Mouse (Mus musculus) embryo, embryonic 9.5 days (tissue): Measurements from ENCODE around the gene Stub1.

Experiments
- DNase-seq: peaks from one replicate; pipeline ENCODE4 v3.0.0-alpha.2; 2017; ENCODE audit errors: extremely low spot score

Stub1 gene

DNA sequence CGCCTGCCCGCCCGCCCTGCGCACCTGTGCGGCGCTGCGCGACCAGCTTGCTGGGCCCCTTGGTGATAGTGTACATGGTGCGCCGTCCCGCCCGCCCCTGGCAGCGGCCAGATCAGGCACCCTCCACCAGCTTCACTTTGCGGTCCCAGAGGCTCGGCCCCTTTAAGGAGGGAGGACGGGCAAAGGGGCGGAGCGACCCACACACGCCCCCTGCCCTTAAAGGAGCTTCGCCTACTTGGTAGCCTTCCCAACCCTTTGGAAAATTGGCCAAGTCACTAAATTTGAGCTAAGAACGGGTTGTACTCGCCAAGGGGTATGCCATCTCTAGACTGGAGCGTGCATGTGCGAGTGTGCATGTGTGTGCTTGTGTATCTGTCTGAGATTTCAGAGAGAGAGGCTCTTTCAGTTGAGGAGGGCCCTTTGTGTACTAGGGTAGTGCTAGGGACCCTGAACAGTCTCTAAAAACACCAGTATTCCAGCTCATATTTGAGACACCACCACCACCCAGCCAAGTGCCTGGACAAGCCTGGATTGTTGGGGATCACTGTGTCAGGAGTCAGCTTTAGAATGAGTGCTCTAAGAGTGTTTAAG, 35.5 kb upstream of the Stub1 start, which contains the start of gene Mcrip2:
Mcrip2 (minus strand) TSS at position 164 of the 591 bp plus-strand sequence.
- peak; percentile 84 for DNase-seq

DNA sequence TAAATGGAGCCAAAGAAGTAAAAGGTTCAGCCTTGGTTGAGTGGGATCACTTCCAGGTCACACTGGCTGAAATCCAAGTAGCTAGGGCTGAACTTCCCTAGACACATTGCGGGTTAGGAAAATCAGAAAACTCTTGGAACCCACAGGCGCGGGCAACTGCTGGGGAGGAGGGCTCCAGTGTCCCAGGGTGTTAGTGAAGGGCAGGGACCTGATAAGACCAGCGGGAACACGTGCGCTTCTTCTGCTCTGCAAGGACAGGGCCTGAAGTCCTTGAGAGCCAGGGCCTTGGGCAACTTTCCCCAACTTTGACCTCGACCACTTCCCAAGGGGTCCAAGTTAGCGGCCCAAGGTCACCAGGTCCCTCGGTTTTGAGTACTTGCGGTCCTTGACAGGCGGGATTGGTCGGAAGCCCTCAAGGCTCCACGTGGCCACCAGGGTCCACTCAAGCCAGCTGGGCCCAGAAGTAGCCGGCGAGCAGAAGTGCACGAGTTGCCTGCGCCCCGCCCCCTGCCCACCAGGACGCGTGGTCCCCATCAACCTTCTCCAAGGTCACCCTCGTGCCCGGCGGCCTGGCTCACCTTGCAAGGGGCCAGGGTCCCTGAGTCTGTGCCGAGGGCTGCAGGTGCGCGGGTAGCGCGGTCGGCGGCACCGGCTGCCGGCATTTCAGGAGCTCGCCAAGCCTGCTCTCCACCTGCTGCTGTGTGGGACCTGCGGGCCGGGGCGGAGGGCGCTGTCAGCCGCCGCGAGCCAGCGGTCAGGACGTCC, 34.8 kb upstream of the Stub1 start:
- DNase-seq = peak; percentile 73

DNA sequence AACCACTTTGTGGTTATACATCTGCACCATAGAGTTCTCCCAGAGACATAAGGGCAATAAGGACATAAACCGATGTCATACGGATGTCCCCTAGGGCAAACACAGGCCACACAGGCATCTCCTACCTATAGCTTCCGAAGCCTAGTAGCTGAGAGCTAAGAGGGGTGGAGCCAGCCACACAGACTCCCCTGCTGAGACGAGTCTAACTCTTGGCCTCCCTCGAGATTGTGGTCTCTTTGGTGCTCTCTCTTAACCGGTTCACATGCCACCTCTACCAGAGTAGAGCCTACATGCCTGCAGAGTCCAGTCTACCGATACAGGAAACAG, 34.3 kb upstream of the Stub1 start:
- DNase-seq = no peak

DNA sequence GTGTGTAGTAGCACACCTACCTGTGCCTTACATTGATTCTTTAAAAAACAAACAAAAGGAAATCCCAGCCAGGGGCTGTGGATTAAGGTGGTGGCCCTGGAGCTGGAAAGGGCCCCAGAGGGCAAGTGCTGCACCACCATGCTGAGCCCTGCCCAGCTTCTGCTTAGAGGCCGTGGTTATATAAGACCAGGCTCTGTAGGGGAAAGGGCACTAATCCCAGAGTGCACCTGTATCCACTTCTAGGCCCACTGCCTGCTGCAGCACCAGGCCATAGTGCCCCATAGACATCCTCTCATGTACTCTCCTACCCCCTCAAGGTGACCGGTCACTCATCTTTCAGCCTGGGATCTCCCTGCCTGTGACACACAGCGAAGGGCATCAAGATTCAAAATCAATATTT, 33.0 kb upstream of the Stub1 start:
- no peak for DNase-seq

DNA sequence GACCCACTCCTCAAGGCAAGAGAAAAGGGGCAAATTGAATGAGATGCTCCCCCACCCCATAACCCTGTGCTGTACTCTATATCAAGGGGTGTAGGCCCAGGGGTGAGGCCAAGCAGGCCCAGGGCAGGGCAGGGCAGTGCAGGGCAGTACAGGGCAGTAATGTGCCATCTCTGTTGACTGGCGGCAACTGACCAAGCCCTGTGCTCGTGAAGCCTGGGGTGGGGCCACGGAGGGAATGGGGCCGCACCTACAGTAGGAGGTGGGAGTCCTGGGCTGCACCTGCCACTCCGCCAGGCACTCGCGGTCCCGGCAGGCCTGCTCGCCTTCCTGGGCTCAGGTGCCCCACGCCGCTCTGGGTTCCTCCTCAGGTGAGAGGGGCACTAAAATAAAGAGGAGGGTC, 32.1 kb upstream of the Stub1 start:
- no peak for DNase-seq

DNA sequence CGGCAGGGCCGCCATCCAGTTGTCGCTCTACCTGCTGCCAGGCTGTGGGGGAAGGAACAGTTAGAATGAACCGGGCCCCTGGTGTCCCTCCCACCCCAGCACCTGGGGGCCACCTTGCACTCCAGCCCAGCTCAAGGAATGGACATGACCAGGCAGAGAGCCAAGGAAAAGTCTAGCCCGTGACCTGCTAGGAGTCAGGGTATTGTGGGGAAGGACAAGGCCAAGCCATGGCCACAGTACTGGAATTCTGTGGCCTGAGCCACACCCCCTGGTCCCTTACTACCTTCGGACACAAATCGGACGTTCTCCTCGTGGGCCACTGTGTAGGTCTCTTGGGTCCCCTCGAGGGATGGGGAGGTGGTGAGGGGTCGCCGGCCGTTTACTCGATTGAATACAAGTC, 31.1 kb upstream of the Stub1 start:
- DNase-seq = no peak

DNA sequence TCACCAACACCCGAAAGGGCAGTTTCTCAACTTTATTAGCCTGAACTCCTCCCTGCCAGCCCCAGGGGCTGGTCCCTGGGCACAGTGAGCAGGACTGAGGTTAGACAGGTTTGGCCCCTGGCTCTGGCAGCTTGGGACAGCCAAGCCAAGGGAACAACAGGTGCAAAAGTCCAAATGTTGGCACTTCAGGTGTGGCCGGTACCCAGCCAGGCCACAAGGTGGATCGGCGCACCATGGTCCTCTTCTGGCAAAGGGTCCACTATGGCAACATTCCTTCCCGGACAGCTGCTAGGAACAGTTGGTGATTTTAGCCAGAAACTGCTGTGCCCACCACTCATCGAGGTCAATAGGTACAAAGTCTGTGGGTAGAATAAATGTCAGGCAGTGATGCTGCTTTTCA, 30.5 kb upstream of the Stub1 start:
- no peak for DNase-seq

DNA sequence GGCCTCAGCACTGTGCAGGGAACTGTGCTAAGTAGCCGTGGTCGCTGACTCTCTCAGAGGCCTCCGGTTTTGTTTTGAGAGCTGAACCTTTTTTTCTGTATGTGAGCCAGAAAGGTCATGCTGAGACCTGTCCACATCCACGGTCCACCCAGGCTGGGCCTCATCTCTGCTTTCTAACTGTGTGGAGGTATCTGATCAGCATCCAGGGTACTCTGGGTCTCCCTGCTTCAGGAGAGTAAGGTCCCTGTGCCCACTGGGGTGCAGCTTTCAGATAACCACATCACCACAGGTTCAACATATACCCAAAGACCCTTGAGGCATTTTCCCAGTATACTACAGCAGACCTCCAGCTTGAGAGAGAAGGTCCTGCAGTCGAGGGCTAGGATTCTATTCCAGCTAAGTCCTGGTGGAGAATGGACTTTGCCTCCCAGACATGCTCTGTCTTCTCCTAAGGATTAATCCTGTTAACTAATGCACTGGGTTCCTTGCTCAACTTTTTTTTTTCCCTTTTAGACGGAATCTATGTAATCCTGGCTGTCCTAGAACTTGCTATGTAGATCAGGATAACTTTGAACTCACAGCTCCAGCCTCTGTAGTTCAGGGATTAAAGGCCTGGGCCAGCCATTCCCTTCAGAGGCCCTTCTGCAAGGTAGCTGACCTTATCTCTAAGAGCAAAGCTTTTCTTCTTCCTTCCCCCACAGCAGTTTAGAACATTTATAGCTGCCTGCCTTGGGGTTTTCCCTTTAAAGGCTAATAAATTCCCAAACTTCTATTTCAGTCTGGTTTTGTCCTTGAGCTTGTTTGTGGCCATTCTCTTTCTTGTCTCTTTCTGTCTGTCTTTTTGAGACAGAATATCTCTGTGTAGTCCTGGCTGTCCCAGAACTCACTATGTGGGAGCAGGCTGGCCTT, 28.8 kb upstream of the Stub1 start:
- no peak for DNase-seq

DNA sequence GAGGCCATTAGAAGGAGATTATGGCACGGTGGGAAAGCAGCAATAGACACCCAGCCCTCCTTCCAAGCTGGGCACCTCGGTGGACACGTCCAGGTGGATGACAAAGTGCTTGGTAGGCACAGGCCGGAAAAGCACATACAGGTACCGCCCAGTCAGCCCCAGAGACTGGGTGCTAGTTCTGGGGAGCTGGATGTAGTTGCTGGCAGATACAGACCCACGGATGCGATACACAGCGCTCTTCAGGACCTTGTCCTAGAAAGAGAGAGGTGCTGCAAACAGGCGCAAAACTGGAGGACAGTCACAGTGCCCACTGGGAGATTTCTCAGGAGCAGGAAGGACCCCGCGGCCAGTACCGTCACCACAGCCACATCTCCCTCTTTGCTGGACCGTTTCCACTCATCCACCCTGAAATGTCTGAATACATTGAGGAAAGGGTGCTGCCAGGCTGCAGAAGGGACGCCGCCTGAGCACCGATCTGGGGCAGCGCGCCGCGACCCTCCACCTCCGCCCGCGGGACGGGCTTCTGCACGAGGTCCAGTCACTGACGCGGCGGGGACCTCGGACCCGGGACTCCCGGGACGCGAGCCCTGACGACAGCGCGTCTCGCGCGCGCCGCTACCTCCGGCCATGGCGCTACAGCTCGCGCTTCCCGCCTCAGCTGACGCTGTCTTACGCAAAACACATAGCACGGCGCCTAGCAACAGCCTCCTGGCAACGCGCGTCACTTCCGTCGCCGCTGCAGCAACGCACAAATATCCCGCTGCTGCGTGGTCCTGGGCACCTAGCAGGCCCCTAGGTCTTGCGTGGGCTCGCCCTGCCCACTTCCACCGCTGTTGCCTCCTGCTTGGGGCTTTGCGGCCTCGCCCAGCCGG, 27.9 kb upstream of the Stub1 start, which contains the start of gene Wdr90:
Wdr90 (minus strand) TSS at position 670 of the 872 bp plus-strand sequence.
- peak; percentile 87 for DNase-seq

DNA sequence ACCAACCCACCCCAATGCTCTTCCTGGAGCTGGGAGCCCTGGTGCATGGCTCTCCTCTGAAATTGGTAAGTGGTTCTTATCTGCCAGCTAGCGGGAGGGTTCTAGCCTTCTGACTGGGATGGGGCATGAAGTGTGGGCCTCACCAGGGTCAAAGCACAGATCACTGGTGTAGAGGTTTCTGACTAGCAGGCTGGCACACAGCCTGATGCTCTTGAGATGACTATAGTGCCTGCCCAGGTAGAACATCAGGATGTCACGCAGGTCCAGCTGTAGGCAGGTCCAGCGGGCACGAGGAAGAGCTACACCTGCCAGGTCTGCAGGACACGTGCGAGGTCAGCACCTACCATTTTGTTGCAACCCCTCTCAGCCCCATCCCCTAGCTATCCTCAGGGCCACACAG, 27.0 kb upstream of the Stub1 start:
- DNase-seq = no peak

DNA sequence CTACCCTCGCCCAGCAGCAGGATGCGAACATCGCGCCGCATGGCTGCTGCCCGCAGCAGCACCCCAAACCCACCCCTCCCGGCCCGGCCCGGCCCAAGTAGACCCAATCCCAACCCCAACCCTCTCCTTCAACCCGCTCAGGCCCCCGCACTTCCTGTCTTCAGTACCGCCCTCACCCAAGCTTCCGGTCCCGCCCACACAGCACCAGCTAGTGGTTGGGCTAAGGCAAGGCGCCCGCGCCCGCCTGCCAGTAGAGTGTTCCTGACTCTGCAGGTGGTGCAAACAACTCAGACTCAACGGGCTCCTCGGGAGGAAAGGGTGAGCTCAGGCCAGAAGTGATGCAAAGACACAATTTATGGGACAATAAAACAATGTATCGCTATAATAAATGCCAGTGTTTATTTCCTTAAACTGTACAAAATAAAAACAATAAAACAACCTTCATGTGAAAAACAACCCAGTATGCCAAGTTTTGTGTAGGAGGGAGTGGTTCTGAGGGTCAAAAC, 11.2 kb upstream of the Stub1 start, which contains the start of gene Rhot2:
Rhot2 (minus strand) TSS at position 456 of the 506 bp plus-strand sequence.
- peak; percentile 91 for DNase-seq

DNA sequence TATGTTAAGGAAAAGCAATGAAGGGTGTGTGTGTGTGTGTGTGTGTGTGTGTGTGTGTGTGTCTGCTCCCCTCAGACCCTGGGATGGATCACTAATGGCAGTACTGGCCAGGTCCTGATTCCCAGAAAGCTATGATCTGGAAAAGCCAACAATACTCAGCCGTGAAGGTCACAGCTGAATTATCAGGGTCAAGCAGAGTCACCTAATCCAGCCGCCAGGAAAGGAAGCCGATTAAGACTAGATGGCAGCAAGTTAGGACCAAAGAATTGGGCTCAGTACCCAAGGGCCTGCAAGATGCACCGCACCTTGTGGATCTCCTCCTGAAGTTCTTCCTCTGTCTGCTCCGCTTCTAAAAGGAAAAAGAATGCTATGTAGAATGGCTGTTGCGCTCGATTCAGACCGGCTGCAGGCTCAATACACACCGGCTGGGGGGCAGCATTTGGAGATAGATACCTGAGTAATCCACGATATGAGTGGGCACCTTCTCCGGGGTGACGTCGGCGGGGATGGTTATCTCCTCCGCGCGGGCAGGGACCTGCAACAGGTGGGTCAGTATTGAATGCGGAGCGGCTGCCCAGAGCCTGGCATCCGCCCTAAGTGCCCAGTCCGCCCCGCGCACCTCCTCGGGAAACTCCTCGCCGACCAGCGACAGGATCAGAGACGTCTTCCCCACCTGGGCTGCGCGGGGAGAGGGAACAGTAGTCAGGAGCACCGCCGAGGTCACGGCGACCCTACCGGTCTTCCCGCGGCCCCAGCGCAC, 10.6 kb upstream of the Stub1 start:
- no peak for DNase-seq

DNA sequence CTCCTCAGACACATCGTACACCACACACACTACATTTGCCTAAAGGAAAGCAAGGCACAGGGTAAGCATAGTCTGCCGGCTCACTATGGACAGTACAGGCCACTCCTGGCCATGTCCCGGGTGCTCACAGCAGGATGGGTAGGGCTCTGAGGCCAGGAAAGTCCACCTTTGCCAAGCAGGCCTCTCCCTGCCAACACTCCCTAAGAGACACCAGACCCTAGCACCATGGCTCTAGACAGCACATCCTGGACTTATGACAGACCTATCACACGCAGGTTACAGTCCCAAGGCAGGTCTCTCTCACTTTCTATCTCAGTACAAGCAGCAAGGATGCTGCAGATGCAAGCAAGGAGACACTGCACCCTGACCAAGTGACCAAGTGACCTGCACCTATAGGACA, 9.9 kb upstream of the Stub1 start:
- DNase-seq = no peak

DNA sequence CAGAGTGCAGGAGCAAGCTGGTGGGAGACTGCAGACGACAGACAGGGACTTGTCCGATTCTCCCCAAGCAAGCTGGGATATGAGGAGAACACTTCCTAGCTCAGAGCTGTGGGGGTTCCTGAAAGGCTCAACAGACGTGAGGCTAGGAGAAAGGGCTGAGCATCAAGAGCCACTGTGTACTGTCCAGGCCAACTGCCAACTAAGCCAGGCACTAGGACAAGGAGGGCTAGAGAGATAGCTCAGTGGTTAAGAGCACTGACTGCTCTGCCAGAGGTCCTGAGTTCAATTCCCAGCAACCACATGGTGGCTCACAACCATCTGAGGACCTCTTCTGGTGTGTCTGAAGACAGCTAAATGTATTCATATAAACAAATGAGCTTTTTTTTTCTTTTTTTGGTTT, 9.3 kb upstream of the Stub1 start:
- no peak for DNase-seq

DNA sequence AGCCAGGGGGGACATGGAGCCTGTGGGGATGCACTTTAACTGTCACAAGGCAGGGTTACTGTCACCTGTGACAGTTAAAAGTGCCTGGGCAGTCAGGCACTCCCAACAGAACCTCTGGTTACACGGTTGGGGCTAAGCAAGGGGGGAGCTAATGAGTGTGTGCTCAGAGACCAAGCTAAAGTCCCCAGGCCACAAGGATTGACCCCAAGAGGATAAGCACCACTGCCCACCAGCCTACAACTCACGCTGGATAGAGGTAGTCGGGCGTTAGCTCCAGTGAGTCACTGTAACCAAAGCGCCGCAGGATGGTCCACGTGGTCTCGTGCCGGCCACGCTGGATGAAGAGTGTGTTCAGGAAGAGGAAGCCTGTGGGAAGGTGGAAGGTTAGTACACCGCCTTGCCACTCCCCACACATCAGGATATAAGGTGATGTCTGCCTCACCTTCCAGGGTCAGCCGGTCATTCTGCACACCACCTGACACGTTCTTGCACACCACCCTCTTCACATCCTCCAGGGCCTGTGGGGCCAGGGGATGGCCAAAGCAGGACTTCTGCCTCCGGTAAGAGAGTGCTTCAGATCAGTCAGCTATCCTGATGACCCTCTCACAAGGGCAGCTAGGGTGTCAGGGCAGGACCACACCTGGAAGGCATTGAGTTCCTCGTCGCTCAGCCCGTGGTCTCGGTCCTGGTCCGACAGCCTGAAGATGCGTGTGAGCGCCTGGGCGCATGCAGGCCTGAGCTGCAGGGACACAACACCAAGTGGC, 8.1 kb upstream of the Stub1 start, which contains the start of gene Gm20683:
Gm20683 (minus strand) TSS at position 647 of the 764 bp plus-strand sequence.
- DNase-seq = no peak

DNA sequence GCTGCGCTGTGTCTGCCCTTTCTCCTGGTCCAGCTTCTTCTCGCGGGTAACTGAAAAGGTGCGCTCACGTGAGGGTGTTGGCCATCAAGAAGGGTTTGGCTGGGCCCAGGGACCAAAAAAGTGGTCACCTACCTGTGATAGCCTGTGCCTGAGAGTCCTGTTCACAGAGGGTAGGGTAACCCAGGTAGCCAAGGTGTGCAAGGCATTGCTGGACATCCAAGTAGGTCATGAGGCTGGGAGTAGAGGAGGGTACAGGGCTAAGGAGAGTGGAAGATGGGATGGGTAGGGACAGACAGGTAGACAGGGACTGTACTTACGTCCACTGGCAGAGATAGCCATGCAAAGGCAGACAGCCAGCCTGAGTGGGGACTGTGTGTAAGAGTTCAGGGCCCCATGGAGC, 7.3 kb upstream of the Stub1 start:
- no peak for DNase-seq

DNA sequence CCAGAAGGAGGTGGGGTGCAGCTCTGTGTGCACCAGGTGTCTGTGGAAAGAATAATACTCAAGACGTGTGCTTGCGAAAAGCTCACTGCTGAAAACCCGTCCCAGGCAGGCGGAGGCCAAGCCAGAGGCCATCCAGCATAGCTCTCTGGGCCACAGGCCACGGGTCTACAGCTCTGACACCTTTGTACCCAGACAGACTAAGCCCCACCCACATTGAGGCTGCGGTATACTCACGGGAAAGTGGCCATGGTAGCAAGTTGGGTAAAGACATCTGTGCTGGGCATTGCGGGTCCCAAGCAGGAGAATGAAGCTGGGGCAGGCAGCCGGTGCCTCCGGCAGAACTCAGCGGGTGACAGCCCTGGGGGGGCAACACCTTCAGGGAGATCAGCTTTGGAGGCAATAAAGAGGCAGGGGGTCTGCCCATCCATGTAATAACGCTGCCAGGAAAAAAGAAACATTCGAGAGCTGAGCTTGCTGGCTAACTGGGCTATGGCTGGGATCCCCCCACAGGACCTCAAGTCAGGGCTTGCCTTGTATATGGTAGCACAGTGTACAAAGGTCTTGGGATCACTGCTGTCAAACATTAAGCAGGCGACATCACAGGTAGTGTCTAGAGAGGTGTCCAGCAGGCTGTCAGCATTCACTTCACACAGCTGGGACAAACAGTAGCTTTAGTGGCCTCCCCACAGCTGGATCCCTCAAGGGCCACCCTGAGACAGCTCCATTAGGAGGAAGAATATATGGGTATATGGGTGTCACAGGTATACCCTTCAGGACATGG, 6.4 kb upstream of the Stub1 start:
- no peak for DNase-seq

DNA sequence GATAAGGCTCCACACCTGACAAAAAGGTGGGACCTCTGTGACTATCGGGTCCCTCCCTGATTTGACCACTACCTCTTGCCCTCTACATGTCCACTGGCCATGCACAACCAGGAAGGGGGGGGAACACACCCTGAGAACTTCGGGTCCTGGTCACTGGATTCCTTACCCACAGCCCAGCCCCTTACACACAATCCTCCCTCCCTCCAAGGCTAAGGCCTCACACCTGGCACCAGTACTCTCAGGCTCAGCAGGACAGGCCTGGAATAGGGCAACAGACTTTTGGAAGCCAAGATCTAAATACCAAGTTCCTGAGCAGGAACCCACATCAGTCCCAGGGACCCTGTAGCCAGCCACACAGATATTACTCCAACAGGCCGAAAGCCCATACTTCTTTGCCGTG, 5.7 kb upstream of the Stub1 start:
- no peak for DNase-seq

DNA sequence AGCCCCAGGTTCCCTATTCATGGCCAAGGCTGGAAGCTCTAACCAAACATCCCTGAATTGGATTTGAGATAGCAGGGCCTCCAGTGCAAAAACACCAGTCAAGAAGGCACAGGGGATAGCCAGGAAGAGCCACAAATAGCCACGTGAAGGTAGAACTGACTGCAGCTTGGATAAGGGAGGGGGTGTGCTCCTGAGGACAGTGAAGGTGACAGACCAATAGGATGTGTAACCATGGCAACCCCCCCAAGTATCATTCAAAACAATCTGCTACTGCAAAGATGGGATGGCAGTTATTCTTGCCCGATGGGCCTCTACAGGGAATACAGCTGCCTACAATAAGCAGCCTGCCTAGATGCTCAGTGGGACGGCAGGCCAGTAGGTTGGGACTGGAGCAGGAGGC, 4.3 kb upstream of the Stub1 start:
- no peak for DNase-seq
